Mouse (Mus musculus) MEL (cell line): ENCODE results near the gene Ngp.

Experiments
- POLR2AphosphoS2 ChIP-seq: IDR thresholded peaks from 2 replicates; pipeline ENCODE4 v1.6.1; 2011; ENCODE audit warnings: low read length, improper control_type of control experiment
- SMC3 ChIP-seq: IDR thresholded peaks from 2 replicates; pipeline ENCODE4 v1.6.1; 2011; ENCODE audit warnings: low read depth, low read length, improper control_type of control experiment

- TF ChIP-seq POLR2AphosphoS2 (no peak), SMC3 (no peak)
Observed at GRCm38 (mm10) chr9:110384369-110384929, 35.1 kb upstream of the Ngp start.
